Mouse (Mus musculus) monocyte, adult 59 days (primary cell): ENCODE data around the gene Elf1. TPM values are rescaled to one million over a fixed set of nuclear protein-coding genes. Genes with fewer than 3 reads are reported as not detected.

Experiments
- total RNA-seq, 2 experiments: library from RNA; stranded (reverse); gene quantifications; one replicate each; pipeline ENCODE4 v1.2.4; 2023

Gene Elf1
- 10 to 100 TPM; 78.8 to 80.3 TPM for total RNA-seq

DNA sequence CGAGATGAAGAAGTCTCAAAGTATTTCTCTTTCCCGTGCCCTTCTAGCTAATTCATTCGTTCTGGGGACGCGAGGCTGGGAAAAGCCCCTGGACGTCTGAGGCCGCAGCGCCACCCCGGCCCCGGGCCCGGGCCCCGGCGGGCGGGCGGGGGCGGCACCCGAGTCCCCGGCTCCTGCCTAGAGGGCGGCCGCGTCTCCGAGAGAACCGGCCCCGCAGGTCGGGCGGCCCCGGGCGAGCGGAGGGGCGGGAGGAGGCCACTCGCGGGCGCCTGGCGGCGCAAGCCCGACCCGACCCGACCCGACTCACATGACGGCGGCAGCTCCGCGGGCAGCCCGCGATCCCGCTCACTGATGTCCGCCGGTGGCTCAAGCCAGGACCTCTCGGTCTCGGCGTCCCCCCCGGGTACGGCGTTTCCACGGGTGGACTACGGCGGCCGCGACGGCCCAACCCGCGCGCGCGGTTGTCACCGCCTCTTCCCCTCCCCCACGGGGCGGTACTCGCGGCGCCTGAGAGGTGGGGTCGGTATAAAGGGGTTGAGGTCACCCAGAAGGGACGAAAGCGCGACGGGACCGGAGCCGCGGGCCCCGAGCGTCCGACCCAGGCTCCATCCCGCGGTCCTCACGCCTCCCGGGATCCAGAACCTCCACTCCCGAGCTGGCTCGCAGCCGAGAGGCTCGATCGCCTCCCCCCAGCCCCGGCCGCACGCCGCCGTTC lies at the start of gene Elf1:
TSS of gene Elf1 (plus strand) at position 571 of the 715 bp plus-strand sequence.

GRCm38 (mm10) chr14:79451681-79452590 lies 29.1 kb upstream of the Elf1 start, which contains the start of gene Kbtbd6:
Kbtbd6 (plus strand) TSS chr14:79451835.

GRCm38 (mm10) chr14:79481339-79482151 lies 551 bp downstream of the Elf1 start, which contains the start of gene Wbp4:
Wbp4 (minus strand) TSS chr14:79481520.

GRCm38 (mm10) chr14:79587139-79587851 lies 106.3 kb downstream of the Elf1 start, which contains the start of gene Sugt1:
Sugt1 (plus strand) TSS chr14:79587691.

Other genes starting within 250 kb of the Elf1 start
- not detected for gene Zfp957, start 233.8 kb upstream of the Elf1 start, total RNA-seq
- gene Rgcc, start 179.5 kb upstream of the Elf1 start, total RNA-seq, result 10 to 100 TPM; 78.1 to 84.1 TPM
- gene Naa16, start 90.4 kb upstream of the Elf1 start, total RNA-seq, result 10 to 100 TPM; 46.8 to 48.9 TPM
- 1 to 10 TPM; 3.2 to 3.6 TPM for gene Mtrf1, start 83.4 kb upstream of the Elf1 start, total RNA-seq
- 10 to 100 TPM; 12.3 to 14.2 TPM for gene Kbtbd7, start 54.7 kb upstream of the Elf1 start, total RNA-seq
- gene Kbtbd6, start 29.4 kb upstream of the Elf1 start, total RNA-seq, result under 1 TPM in 1 of 2 experiments, not detected in 1; 0.39 TPM
- 10 to 100 TPM; 22.6 to 27.1 TPM for gene Wbp4, start 326 bp downstream of the Elf1 start, total RNA-seq
- 10 to 100 TPM; 64.9 to 83.2 TPM for gene Sugt1, start 106.5 kb downstream of the Elf1 start, total RNA-seq
- gene Cnmd, start 181.0 kb downstream of the Elf1 start, total RNA-seq, result not detected